Mouse (Mus musculus) retina, postnatal 7 days (tissue): ENCODE results near the gene Timm10.

Source experiments
- DNase-seq: peaks from one replicate; pipeline ENCODE4 v3.0.0-alpha.2; 2012; ENCODE audit warnings: low read depth, low spot score

Timm10 gene

DNA sequence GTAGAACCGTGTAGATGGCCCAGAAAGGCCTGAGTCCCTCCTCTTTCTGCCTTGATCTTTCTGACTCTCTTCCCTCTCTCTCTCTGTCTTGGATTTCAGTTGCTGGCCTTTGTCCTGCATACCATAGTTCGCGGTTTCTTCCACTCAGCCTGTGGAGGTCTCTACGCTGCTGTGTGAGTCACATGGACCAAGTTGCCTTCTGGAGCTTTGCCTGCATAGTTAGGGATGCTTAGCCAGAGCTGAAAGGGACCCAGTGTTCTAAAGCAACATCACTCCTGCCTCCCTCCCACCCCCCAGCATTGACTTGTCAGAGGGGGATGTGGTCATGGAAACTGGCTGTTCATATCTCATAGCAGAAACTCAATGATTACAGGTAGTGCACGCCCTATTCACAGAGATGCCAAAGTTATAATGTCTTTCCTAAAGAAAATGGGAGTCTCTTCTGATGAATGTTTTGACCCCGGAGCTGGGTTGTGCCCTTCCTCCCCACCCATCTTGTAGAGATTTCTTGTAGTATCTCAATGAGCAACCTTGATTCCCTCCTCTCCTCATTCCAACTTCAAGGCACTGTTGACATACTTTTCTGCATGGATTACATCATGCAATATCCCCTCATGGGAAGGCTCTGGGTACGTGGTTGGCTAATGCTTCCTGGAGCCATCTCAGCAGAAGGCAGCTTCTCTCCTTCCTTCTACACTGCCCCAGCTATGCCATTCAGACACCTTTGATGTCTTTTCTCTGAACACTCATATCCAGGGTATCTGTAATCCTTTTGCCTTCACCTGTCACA lies 33.4 kb downstream of the Timm10 start:
- DNase-seq: no peak

DNA sequence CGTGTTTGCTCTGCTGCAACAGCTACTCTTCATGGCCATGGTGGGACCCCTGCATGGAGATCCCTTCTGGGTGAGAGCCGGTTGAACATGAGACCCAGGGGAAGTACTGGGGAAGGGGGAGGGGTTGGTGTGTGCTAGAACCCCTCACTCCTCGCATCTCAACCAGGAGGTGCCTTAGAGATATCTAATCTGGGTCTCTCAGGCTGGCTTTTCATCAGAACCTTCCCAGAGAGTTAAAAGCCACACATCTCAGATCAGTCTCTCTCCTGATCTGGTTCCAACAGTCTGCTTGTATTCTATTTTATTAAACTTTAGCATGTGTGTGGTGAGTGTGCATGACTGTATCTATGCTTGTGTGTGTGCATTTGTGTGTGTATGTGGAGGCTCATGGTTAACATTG lies 34.6 kb downstream of the Timm10 start:
- no peak for DNase-seq

DNA sequence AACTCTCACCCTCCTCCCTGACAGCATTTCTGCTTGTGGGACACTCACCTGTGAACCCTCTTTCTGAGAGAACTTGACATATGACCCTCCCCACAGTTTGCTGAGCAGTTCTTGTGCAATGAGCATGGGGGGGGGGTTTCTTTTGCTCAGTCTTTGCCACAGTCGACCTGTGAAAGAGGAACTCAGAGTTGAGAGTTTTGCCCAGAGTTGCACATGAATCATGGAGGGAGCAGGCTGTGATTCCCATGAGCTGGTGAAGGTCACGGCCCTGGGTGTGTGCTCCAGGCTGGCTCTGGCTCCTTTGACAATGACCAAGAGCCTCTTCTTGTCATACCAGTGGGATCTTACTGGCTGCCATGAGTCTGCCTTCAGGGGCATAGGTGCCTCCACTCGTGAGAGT lies 35.4 kb downstream of the Timm10 start:
- no peak for DNase-seq

DNA sequence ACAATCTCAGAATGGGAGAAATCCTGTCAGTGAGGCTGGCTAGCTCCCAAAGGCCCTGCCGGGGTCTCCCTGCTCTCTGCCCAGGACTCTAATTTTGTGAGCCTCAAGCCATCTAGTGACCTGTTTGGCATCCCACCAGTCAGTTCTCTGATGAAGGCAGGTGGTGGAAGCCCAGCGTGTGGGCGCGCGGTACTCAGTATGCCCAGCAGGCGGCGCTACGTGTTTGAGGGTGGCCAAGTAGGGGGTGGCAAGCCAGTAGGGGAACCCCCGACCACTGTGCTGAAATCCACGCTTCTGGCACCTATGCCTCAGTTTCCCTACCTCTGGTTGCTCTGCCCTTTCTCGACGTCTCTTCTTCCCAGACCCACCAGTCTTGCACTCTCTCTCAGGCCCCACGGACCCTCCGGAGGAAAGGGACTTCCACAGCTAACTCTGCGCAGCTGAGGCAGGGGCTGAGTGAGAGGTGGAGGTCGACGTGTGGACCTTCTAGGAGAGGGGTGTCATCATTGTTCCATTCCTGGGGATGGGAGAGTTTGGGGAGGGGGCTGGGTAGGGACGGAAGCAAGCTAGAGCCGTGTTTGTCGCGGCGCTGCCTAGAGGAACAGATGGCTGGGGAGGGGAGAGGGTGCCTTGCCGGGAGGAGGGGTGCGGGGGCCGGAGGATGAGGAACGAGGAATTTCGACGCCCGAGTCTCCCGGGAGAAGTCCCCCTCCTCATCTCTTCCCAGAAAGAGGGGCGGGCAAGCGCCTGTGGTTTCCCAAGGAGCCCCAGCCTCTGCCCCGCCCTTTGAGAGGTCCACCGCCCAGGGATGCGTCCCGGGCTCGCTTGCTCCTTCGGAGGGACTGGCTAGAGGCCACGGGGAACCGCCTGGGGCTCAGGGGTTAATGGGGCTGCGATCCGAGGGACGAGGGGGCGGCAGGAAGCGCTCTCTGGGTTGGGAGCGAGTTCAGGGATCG lies 39.1 kb downstream of the Timm10 start:
- DNase-seq: no peak

DNA sequence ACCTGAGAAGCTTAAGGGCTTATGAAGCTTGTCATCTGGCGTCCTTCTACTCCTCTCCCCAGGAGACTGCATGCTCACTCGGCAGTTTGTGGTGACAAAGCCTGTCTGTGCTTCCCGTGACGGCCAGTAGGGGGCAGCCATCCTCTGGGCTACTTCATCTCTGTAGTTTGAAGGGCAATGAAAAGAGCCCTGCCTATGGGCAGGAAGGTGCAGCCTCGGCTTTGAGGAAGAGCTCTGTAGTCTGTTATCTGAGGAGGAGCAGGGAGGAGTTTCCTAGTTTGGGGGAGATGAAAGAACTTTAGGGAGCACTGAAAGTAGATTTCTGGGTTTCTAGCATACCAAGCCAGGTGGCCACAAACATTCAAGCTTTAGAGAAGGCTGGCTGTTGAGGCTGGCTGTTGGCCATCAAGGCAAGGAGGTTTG lies 41.7 kb downstream of the Timm10 start:
- DNase-seq: peak; percentile 86

DNA sequence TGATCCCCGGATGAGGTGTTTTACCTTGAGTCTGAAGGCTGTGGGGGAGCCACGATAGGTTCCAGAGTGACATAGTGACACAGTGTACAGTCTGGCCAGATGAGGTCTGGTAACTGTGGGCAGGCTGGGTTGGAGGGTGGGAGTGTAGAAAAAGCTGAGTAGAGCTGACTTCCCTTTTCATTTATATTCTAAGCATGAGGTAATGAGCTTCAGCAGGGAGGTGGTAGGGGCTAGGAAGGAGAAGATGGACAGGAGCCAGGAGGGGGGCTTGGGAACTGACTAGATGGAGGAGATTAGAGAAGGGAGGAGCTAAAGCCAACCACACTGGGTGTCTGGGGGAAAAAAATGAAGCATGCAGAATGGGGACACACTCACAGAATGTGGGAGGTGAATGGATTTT lies 42.2 kb downstream of the Timm10 start:
- DNase-seq: no peak

DNA sequence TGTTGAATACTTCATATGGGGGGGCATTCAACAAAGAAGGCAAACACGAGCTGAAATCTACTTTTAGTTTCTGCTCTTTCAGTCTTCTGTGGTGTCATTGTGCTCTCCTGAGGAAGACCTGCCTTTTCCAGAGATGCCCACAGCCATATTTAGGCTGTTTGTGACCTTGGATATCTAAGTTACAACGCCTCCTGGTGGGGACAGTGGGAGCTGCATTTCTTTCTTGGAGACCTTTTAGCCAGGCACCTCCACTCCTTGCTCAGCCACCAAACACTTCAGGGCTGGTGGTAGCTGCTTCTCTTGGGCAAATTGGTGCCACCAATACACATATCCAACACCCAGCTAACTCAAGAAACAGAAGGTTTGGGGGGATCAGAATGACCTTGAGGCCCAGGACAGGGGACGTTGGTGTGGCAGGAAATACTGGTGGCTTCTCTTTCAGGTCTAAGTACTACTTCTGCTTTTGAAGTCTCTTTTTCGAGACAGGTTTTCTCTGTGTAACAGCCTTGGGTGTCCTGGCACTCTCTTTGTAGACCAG lies 43.9 kb downstream of the Timm10 start:
- no peak for DNase-seq

DNA sequence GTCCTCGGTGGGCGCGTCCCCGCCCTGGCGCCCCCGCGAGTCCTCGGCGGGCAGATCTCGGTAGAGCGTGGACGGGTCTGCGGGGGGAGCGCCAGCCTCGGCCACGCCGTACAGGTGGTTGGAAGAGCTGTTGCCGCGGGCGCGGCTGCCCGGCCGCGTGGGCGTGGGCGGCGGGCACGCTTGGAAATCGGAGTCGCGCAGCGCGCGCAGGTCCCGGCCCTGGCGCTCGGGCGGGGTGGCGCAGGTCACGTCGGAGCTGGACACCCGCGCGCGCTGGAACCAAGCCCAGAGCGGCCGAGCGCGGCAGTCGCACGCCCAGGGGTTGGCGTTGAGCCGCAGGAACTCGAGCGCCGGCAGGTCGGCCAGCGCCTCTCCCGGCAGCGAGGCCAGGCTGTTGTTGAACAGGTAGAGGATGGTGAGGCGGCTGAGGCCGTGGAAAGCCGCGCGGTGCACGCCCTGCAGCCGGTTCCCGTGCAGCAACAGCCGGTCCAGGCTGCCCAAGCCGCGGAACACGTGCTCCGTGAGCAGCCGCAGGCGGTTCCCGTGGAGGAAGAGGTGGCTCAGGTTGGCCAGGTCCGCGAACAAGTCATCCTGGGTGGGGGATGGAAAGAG lies 45.4 kb downstream of the Timm10 start:
- DNase-seq: no peak

DNA sequence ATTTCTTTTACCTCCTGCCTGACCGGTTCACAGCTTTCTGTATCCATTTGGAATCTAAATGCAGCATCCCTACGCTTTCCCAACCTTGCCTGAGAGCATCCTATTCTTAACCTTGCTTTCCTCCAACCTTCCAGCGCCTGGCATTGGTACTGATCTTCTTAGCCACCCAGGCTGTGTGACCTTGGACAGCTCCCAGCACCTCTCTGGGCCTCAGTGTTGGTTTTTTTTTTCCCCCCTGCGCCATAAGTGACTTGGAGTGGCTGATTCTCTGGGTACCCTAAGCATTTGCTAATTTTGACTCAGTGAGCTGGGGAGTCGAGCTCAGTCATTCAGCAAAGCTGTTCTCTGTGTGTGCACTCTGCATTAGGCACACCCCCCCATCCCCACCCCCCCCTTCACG lies 49.0 kb downstream of the Timm10 start:
- DNase-seq: no peak
